Mouse (Mus musculus): Measurements from ENCODE around the gene Pgm2l1. TPM values are rescaled to one million over a fixed set of nuclear protein-coding genes. Genes with fewer than 3 reads are reported as not detected.

The Pgm2l1 gene
- polyA plus RNA-seq (2015; fragmentation: Nextera tagmentation; extraction: Ambion mirVana), result 29.9 and 30.6 TPM in 2 replicates

- no peaks in the 10 kb centered on the region for H3K36me3 ChIP-seq (replicated peaks)
- H3K9me3 ChIP-seq, result no peaks in the 10 kb centered on the region
- H3K4me1 ChIP-seq, result peaks cover 17% of the 10 kb centered on the region
- peak within 1 kb of the TSS; percentile 67 for H3K4me2 ChIP-seq
- H3K9ac ChIP-seq, result peak within 1 kb of the TSS; percentile 98
- under 1% methylated on average over 68 of the region's 72 CpGs for WGBS
- peak within 1 kb of the TSS; percentile 96 for H3K4me3 ChIP-seq
- H3K27me3 ChIP-seq (replicated peaks), result no peaks in the 10 kb centered on the region
- H3K27ac ChIP-seq, result peak within 1 kb of the TSS; percentile 92
- ATAC-seq (replicated peaks), result peak; percentile 97
These were observed at the start of gene Pgm2l1 for GRCm38 (mm10) chr7:100227158-100227875. Gene Pgm2l1, plus strand, starts transcription at chr7:100227394.

DNA sequence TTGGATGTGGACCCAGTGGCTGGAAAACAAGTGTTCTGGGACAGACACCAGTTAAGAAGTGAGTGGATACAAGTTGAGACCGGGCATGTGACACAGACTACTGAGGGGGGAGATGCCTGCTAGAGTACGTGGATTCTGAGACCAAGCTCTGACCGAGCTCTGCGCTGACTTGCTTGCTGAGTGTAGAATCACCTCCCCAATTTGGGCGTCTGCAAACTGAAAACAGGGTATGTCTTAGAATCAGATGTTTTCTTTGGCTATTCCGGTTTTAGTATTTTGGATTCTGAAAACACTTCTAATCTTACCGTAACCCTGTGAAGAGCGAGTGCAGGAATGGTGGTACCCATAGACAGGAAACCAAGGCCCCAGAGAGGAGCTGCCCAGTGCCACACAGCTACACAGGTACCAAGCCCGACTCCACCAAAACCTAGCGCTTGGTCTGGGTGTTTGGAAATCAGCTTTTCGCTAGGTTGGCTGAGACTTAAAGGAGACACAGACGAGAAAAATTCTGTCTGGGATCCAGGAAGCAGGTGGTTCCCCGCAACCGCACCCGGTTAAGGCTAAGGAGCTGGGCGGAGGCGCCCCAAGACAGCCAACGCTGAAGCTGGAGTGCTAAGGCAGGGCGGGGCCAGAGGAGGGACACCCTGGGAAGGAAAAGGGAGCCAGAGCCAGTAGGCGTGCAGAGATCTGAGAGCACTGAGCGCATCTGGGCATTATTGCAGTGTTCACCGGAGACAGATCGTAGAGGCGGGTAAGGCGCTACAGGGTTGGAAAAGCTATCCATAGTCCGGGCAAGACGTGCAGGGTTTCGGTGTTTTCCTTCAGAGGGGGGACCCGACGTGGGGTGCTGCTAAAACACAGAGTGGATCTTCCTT lies 48.9 kb upstream of the Pgm2l1 start:
- 0 out of 2 replicates have a peak, but pooled peaks have one; percentile 60 for ATAC-seq (replicated peaks)

DNA sequence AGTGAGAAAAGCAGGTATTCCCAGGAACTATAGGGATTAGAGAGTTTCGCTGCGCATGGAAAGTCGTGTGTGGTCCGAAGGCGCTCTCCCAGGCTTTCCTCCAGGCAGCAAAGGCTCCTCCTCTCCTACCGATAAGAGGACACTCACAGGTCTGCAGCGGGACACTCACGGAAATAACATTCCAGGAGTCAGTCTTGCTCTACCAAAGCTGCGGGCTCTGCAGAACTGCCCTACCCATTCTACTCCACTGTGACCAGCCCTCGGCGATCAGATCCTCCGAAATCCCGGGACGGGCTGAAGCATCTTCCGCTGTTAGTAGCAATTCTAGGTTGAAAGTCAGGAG lies 48.3 kb upstream of the Pgm2l1 start:
- 1% methylated on average over 15 of the region's 15 CpGs for WGBS
- peak overlapping the region; percentile 57 for H3K4me2 ChIP-seq

More for the DNA sequence above, 48.9 kb upstream of the Pgm2l1 start:
- Histone ChIP-seq H3K27me3 (replicated peaks) (peaks cover 41% of the 10 kb centered on the region), H3K9ac (peak overlapping the region; percentile 18; the same call in 1 of the 2 replicates), H3K4me1 (peaks cover 13% of the 10 kb centered on the region), H3K36me3 (replicated peaks) (no peaks in the 10 kb centered on the region), H3K9me3 (no peaks in the 10 kb centered on the region), H3K4me2 (peak overlapping the region; percentile 57), H3K4me3 (peak overlapping the region; percentile 30), H3K27ac (no peak overlapping the region)
- 8% methylated on average over 30 of the region's 30 CpGs for whole genome bisulfite sequencing

DNA sequence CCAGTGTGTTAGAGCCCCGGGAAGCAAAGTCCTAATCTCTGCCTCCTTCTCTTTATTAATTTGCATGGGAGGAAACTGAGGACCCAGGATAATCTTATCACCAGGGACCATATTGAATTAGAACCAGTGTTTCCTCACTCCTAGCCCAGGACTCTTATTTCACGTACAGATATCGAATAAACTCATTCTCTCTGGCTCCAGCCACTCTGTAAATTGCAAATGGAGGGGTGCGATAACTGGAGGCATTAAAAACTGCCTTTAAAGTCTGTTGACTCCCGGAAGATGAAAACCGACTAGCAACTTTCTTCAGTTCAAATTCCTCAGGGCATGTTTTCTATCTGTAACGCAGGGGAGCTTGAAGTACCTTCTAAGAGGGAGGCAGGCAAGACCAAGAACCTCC lies 47.8 kb upstream of the Pgm2l1 start:
- peak overlapping the region; percentile 57 for H3K4me2 ChIP-seq
- no peak overlapping the region for H3K27ac ChIP-seq
- H3K9ac ChIP-seq, result no peak overlapping the region
- H3K9me3 ChIP-seq, result no peaks in the 10 kb centered on the region
- H3K27me3 ChIP-seq (replicated peaks), result peaks cover 41% of the 10 kb centered on the region
- ATAC-seq (replicated peaks), result no peak
- 56% methylated on average over 7 of the region's 7 CpGs for WGBS
- H3K36me3 ChIP-seq (replicated peaks), result no peaks in the 10 kb centered on the region
- H3K4me1 ChIP-seq, result peaks cover 13% of the 10 kb centered on the region
- H3K4me3 ChIP-seq, result no peak overlapping the region

More for the DNA sequence above, 48.3 kb upstream of the Pgm2l1 start:
- Histone ChIP-seq H3K27ac (no peak overlapping the region), H3K4me3 (peak overlapping the region; percentile 30), H3K9me3 (no peaks in the 10 kb centered on the region), H3K27me3 (replicated peaks) (peaks cover 41% of the 10 kb centered on the region), H3K9ac (0 out of 2 replicates have a peak overlapping the region, but pooled peaks have one; percentile 18), H3K36me3 (replicated peaks) (no peaks in the 10 kb centered on the region), H3K4me1 (peaks cover 13% of the 10 kb centered on the region)
- ATAC-seq (replicated peaks), result no peak

GRCm38 (mm10) chr7:100179836-100180407 lies 47.3 kb upstream of the Pgm2l1 start:
- Histone ChIP-seq H3K4me2 (no peak overlapping the region), H3K27ac (no peak overlapping the region), H3K9ac (no peak overlapping the region), H3K4me3 (no peak overlapping the region), H3K4me1 (peaks cover 13% of the 10 kb centered on the region), H3K9me3 (no peaks in the 10 kb centered on the region), H3K36me3 (replicated peaks) (no peaks in the 10 kb centered on the region), H3K27me3 (replicated peaks) (peaks cover 41% of the 10 kb centered on the region)
- 74% methylated on average over 7 of the region's 7 CpGs for WGBS
- ATAC-seq (replicated peaks), result no peak

- 77% methylated on average over 2 of the region's 2 CpGs for WGBS
- peaks cover 13% of the 10 kb centered on the region for H3K4me1 ChIP-seq
These were observed 46.0 kb upstream of the Pgm2l1 start for GRCm38 (mm10) chr7:100181176-100181575.

GRCm38 (mm10) chr7:100181614-100182013 lies 45.6 kb upstream of the Pgm2l1 start:
- 80% methylated on average over 3 of the region's 3 CpGs for WGBS
- Histone ChIP-seq H3K36me3 (replicated peaks) (no peaks in the 10 kb centered on the region), H3K4me1 (peaks cover 13% of the 10 kb centered on the region), H3K27me3 (replicated peaks) (peaks cover 40% of the 10 kb centered on the region), H3K4me2 (no peak overlapping the region), H3K9ac (no peak overlapping the region), H3K27ac (no peak overlapping the region), H3K9me3 (no peaks in the 10 kb centered on the region), H3K4me3 (no peak overlapping the region)
- no peak for ATAC-seq (replicated peaks)

More at GRCm38 (mm10) chr7:100181176-100181575, 46.0 kb upstream of the Pgm2l1 start:
- ATAC-seq (replicated peaks), result no peak
- Histone ChIP-seq H3K27me3 (replicated peaks) (peaks cover 40% of the 10 kb centered on the region), H3K27ac (no peak overlapping the region), H3K4me2 (no peak overlapping the region), H3K9me3 (no peaks in the 10 kb centered on the region), H3K9ac (no peak overlapping the region), H3K36me3 (replicated peaks) (no peaks in the 10 kb centered on the region), H3K4me3 (no peak overlapping the region)

DNA sequence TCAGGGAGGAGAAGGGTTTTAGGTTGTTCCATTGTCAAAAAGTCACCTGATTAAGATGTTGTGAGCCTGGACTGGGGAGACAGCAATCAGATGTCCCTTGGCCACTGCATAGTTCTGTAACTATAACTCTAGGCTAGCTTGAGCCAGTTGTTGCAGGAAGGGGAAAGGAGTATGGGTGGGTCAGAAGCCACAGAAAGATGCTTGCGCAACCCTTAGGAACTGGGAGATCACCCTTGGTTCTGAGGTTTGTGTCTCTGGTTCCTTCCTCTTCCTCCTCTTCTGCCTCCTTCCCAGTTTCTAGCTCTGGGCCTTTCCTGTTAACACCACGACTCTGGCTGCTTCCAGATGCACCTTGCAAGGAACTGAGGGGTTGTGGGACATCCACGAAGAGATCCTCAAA lies 44.8 kb upstream of the Pgm2l1 start:
- no peak overlapping the region for H3K4me2 ChIP-seq
- H3K9me3 ChIP-seq, result no peaks in the 10 kb centered on the region
- H3K36me3 ChIP-seq (replicated peaks), result no peaks in the 10 kb centered on the region
- H3K4me3 ChIP-seq, result no peak overlapping the region
- no peak overlapping the region for H3K27ac ChIP-seq
- 79% methylated on average over 3 of the region's 3 CpGs for WGBS
- H3K4me1 ChIP-seq, result peaks cover 13% of the 10 kb centered on the region
- no peak overlapping the region for H3K9ac ChIP-seq
- peaks cover 32% of the 10 kb centered on the region for H3K27me3 ChIP-seq (replicated peaks)
- no peak for ATAC-seq (replicated peaks)

- WGBS, result 25% methylated on average over 7 of the region's 7 CpGs
- 0 out of 2 replicates have a peak, but pooled peaks have one; percentile 24 for ATAC-seq (replicated peaks)
- no peak overlapping the region for H3K4me3 ChIP-seq
- H3K27ac ChIP-seq, result no peak overlapping the region
- H3K9me3 ChIP-seq, result no peaks in the 10 kb centered on the region
- H3K4me1 ChIP-seq, result no peaks in the 10 kb centered on the region
- H3K27me3 ChIP-seq (replicated peaks), result peaks cover 3% of the 10 kb centered on the region; the same call in 1 of the 2 replicates
- no peak overlapping the region for H3K9ac ChIP-seq
- no peaks in the 10 kb centered on the region for H3K36me3 ChIP-seq (replicated peaks)
- no peak overlapping the region for H3K4me2 ChIP-seq
These were observed 39.6 kb upstream of the Pgm2l1 start for GRCm38 (mm10) chr7:100187601-100188000.

DNA sequence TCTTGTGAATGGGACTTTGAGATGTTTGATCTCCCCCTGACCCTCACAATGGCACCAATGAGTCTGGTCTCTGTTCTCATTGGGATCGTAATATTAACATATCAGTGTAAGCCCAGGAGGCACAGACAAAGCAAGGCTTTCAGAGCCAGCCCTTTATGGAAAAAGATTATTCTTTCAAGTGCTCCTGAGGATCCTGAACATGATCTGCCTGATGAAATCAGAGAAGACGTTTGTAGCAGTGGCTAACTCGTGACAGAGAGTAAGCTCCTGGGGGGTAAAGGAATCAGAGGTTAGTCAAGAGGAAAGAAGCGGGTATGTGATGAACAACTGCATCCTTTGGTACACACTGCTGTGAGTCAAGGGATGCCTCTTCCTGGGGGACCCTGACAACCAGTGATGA lies 37.0 kb upstream of the Pgm2l1 start:
- no peak for ATAC-seq (replicated peaks)
- WGBS, result 29% methylated on average over 4 of the region's 4 CpGs
- peaks cover 3% of the 10 kb centered on the region; the same call in 1 of the 2 replicates for H3K27me3 ChIP-seq (replicated peaks)

GRCm38 (mm10) chr7:100190778-100191177 lies 36.4 kb upstream of the Pgm2l1 start:
- no peak overlapping the region for H3K9ac ChIP-seq
- H3K36me3 ChIP-seq (replicated peaks), result no peaks in the 10 kb centered on the region
- H3K9me3 ChIP-seq, result no peaks in the 10 kb centered on the region
- no peaks in the 10 kb centered on the region for H3K4me1 ChIP-seq
- H3K4me2 ChIP-seq, result no peak overlapping the region
- ATAC-seq (replicated peaks), result peak; percentile 71
- H3K27ac ChIP-seq, result no peak overlapping the region
- 4% methylated on average over 4 of the region's 4 CpGs for WGBS
- H3K27me3 ChIP-seq (replicated peaks), result peaks cover 3% of the 10 kb centered on the region; the same call in 1 of the 2 replicates
- no peak overlapping the region for H3K4me3 ChIP-seq

More for the DNA sequence above, 37.0 kb upstream of the Pgm2l1 start:
- Histone ChIP-seq H3K4me2 (no peak overlapping the region), H3K4me3 (no peak overlapping the region), H3K36me3 (replicated peaks) (no peaks in the 10 kb centered on the region), H3K9ac (no peak overlapping the region), H3K27ac (no peak overlapping the region), H3K9me3 (no peaks in the 10 kb centered on the region), H3K4me1 (no peaks in the 10 kb centered on the region)

GRCm38 (mm10) chr7:100201191-100201590 lies 26.0 kb upstream of the Pgm2l1 start:
- Histone ChIP-seq H3K4me3 (no peak overlapping the region), H3K27ac (no peak overlapping the region), H3K4me2 (no peak overlapping the region), H3K9ac (no peak overlapping the region), H3K9me3 (no peaks in the 10 kb centered on the region), H3K27me3 (replicated peaks) (no peaks in the 10 kb centered on the region), H3K36me3 (replicated peaks) (no peaks in the 10 kb centered on the region), H3K4me1 (no peaks in the 10 kb centered on the region)
- WGBS, result 88% methylated on average over 3 of the region's 3 CpGs
- no peak for ATAC-seq (replicated peaks)
